Mouse (Mus musculus) midbrain, embryonic 13.5 days (tissue): ENCODE results near the gene Zfp580. TPM values are rescaled to one million over a fixed set of nuclear protein-coding genes. Genes with fewer than 3 reads are reported as not detected.
A peak's percentile ranks its signal among the peaks of the same experiment; 100 is the strongest.
"Not testable (repeated sequence)": the region's sequence is repeated elsewhere in the genome, so short reads cannot be mapped to it uniquely, and the experiment has no call there.

Experiments used
- ATAC-seq: fragments of 200-750 bp; cut with Nextera tagmentation; 2 replicates; pipeline ENCODE4 v1.8.0; 2017; ENCODE audit warnings: mild to moderate bottlenecking, moderate TSS enrichment, moderate library complexity
- H3K27ac ChIP-seq: fragments of 300-500 bp; sonication (generic); 2 replicates; pipeline ENCODE4 v1.5.1; 2015; ENCODE audit warnings: inconsistent platforms, mild to moderate bottlenecking, moderate library complexity
- H3K27me3 ChIP-seq: fragments of 300-500 bp; sonication (generic); 2 replicates; pipeline ENCODE4 v1.6.1; 2015; ENCODE audit warnings: mild to moderate bottlenecking, inconsistent platforms
- H3K36me3 ChIP-seq: fragments of 300-500 bp; sonication (generic); 2 replicates; pipeline ENCODE4 v1.6.1; 2015; ENCODE audit warnings: mild to moderate bottlenecking, inconsistent platforms
- H3K4me1 ChIP-seq: fragments of 300-500 bp; sonication (generic); replicated peaks from 2 replicates; pipeline ENCODE4 v1.6.1; 2015; ENCODE audit warnings: inconsistent platforms
- H3K4me2 ChIP-seq: fragments of 300-500 bp; sonication (generic); replicated peaks from 2 replicates; pipeline ENCODE4 v1.6.1; 2015; ENCODE audit warnings: moderate library complexity, mild to moderate bottlenecking, inconsistent platforms
- H3K4me3 ChIP-seq: fragments of 300-500 bp; sonication (generic); replicated peaks from 2 replicates; pipeline ENCODE4 v1.5.1; 2015; ENCODE audit warnings: mild to moderate bottlenecking, inconsistent platforms
- H3K9ac ChIP-seq: fragments of 300-500 bp; sonication (generic); replicated peaks from 2 replicates; pipeline ENCODE4 v1.6.1; 2015; ENCODE audit warnings: mild to moderate bottlenecking, inconsistent platforms
- H3K9me3 ChIP-seq: fragments of 300-500 bp; sonication (generic); 2 replicates; pipeline ENCODE4 v1.6.1; 2016; ENCODE audit warnings: mild to moderate bottlenecking, inconsistent platforms
- WGBS: fragments of 180-500 bp; shearing (Covaris S2); methylation state at CpG from one replicate; pipeline ENCODE4 v1.1.7; 2015; 5-methylcytosine and 5-hydroxymethylcytosine counted together
- polyA plus RNA-seq: library from polyadenylated mRNA; unstranded; fragments of >200 nt; fragmentation: Nextera tagmentation; extraction: Ambion mirVana; gene quantifications from 2 replicates; pipeline ENCODE4 v1.2.1, GENCODE M21; 2015

Zfp580 gene
- polyA plus RNA-seq, 1 experiment from 2014 or later: 72.8 TPM

DNA sequence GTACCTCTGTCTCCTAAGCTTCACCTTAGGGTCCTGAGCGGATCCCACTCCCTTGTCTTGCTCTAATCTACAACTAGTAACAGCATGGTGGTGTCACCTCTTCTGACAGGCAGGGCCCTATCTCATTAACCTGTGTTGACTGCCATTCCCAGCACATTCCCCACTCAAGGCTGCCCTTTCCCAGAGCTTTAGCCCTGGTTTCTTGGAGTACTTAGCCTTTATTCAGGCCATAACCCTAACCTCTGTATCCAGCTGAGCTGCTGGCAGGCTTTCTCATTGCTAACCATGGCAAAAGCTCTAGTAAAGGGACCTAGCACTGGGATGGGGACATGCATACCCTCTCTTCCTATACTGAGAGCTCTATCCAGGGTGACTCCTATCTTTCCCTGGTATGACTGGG is 7.3 kb downstream of the Zfp580 start:
- H3K4me2 ChIP-seq: no peak overlapping the region; the same call in 1 of the 2 replicates

GRCm38 (mm10) chr7:5059421-5059820 is 8.1 kb downstream of the Zfp580 start:
- Histone ChIP-seq H3K9me3 (no peaks in the 10 kb centered on the region), H3K4me1 (peaks cover 52% of the 10 kb centered on the region), H3K27me3 (peaks cover 43% of the 10 kb centered on the region), H3K27ac (peak overlapping the region; percentile 99), H3K4me2 (peak overlapping the region; percentile 89; the same call in 1 of the 2 replicates), H3K4me3 (no peak overlapping the region), H3K9ac (peak overlapping the region; percentile 81), H3K36me3 (no peaks in the 10 kb centered on the region)
- 93% methylated on average over 12 of the region's 12 CpGs for WGBS
- ATAC-seq: no peak

More for the DNA sequence above, 7.3 kb downstream of the Zfp580 start:
- H3K27ac ChIP-seq: no peak overlapping the region
- peaks cover 51% of the 10 kb centered on the region for H3K27me3 ChIP-seq
- peaks cover 52% of the 10 kb centered on the region for H3K4me1 ChIP-seq
- WGBS: 94% methylated on average over 1 of the region's 1 CpGs
- no peak overlapping the region for H3K9ac ChIP-seq
- no peak overlapping the region for H3K4me3 ChIP-seq
- no peak for ATAC-seq
- H3K9me3 ChIP-seq: no peaks in the 10 kb centered on the region
- H3K36me3 ChIP-seq: no peaks in the 10 kb centered on the region

- peak; percentile 14 for ATAC-seq
Measured at GRCm38 (mm10) chr7:5060239-5060731, 8.9 kb downstream of the Zfp580 start.

DNA sequence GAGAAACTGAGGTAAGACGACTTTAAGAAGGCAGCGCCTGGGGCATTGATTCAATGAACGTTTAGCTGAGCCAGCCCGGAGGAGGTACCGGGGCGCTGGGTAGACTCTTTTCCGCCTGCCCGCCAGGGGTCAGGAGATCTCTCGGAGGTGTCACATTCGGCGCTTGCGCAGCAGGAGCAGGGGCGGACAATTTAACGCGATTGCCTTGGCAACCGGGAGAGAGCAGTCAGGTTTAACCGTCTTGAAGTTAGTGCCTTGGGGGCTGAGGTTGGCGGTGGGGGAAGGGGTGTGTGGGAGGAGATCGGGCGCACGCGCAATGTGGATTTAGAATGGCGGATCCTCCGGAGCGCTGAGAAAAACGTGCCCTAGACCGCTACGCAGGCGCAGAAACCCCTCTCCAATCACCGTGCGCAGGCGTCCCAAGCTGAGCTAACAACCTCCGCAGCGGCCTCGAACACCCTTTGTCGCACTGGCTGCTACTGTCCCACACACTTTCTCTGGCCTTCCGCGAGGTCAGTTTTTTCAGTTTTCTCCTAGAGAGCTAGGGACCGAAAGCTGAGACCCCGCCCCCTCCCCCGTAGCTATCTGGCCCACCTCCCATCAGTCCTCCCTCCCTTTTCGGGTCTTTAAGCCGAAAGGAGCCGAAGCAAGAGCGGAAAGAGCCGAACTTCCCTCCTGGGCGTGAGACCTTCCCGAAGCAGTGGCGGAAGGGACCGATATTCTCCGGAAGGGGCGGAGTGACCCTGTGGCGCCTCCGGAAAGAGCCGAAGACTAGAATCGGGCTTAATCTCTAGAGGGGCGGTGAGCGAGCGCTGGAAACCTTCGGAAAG is 9.8 kb downstream of the Zfp580 start:
- Histone ChIP-seq H3K9me3 (no peaks in the 10 kb centered on the region), H3K27ac (peak overlapping the region; percentile 99), H3K4me3 (peak overlapping the region; percentile 65), H3K4me2 (peak overlapping the region; percentile 89), H3K9ac (peak overlapping the region; percentile 81), H3K4me1 (peaks cover 66% of the 10 kb centered on the region), H3K36me3 (0 out of 2 replicates have a peak, but pooled peaks cover 5% of the 10 kb centered on the region), H3K27me3 (peaks cover 26% of the 10 kb centered on the region)
- peak; percentile 88 for ATAC-seq
- WGBS: under 1% methylated on average over 60 of the region's 60 CpGs

More at GRCm38 (mm10) chr7:5060239-5060731, 8.9 kb downstream of the Zfp580 start:
- Histone ChIP-seq H3K4me1 (peaks cover 57% of the 10 kb centered on the region), H3K36me3 (no peaks in the 10 kb centered on the region), H3K9ac (peak overlapping the region; percentile 81), H3K27me3 (peaks cover 35% of the 10 kb centered on the region), H3K27ac (peak overlapping the region; percentile 99), H3K9me3 (no peaks in the 10 kb centered on the region), H3K4me3 (peak overlapping the region; percentile 65), H3K4me2 (peak overlapping the region; percentile 89)
- WGBS: 5% methylated on average over 27 of the region's 27 CpGs

DNA sequence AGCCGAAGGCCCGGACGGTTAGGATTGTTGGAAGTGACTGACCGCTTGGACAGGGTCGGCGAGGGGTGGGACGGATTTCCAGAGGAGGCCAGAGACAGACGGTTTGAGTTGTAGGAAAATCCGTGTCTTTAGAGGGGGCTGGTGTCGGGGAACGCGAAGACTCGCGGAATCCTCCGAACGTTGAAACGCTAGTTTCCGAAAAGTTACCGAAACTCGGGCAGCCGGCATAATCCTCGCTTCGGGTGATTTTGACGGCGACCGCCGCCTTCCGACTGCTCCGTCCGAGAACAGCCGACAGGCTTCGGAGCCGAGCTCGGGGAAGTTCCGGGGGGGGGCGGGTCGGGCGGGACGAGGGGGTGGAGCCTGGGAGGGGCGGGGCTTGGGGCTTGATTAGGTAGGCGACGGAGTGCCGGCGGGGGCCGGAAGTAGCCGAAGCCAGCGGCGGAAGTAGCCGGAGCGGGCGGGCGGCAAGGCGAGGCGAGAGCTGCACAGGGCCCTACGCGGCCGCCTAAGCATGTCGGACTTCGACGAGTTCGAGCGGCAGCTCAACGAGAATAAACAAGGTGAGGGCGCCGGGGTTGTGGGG is 10.5 kb downstream of the Zfp580 start, which contains the start of gene U2af2:
U2af2 (plus strand) TSS at position 370 of the 586 bp plus-strand sequence.
- Histone ChIP-seq H3K27me3 (peaks cover 20% of the 10 kb centered on the region), H3K4me3 (peak within 1 kb of the TSS; percentile 65), H3K9ac (peak within 1 kb of the TSS; percentile 81), H3K9me3 (no peaks in the 10 kb centered on the region), H3K36me3 (peaks cover 11% of the 10 kb centered on the region), H3K4me2 (peak within 1 kb of the TSS; percentile 89), H3K27ac (peak within 1 kb of the TSS; percentile 99), H3K4me1 (peaks cover 64% of the 10 kb centered on the region)
- under 1% methylated on average over 65 of the region's 65 CpGs for WGBS
- peak; percentile 73 for ATAC-seq

GRCm38 (mm10) chr7:5062360-5063001 is 11.1 kb downstream of the Zfp580 start:
- peak overlapping the region; percentile 65 for H3K4me3 ChIP-seq
- peak overlapping the region; percentile 76 for H3K9ac ChIP-seq
- H3K4me1 ChIP-seq: peaks cover 58% of the 10 kb centered on the region
- H3K9me3 ChIP-seq: no peaks in the 10 kb centered on the region
- peaks cover 17% of the 10 kb centered on the region for H3K36me3 ChIP-seq
- peak overlapping the region; percentile 89 for H3K4me2 ChIP-seq
- WGBS: under 1% methylated on average over 49 of the region's 51 CpGs
- H3K27me3 ChIP-seq: peaks cover 13% of the 10 kb centered on the region
- H3K27ac ChIP-seq: peak overlapping the region; percentile 99
- no peak; the same call in 1 of the 2 replicates for ATAC-seq

GRCm38 (mm10) chr7:5064886-5065285 is 13.5 kb downstream of the Zfp580 start:
- Histone ChIP-seq H3K4me1 (peaks cover 43% of the 10 kb centered on the region), H3K27ac (no peak overlapping the region), H3K36me3 (peaks cover 41% of the 10 kb centered on the region), H3K9me3 (no peaks in the 10 kb centered on the region), H3K9ac (no peak overlapping the region), H3K4me3 (no peak overlapping the region), H3K4me2 (no peak overlapping the region; the same call in 1 of the 2 replicates), H3K27me3 (no peaks in the 10 kb centered on the region)
- 93% methylated on average over 6 of the region's 6 CpGs for WGBS
- no peak for ATAC-seq

- Histone ChIP-seq H3K9me3 (no peaks in the 10 kb centered on the region), H3K4me1 (no peaks in the 10 kb centered on the region), H3K9ac (no peak overlapping the region), H3K27ac (no peak overlapping the region), H3K4me3 (no peak overlapping the region), H3K4me2 (no peak overlapping the region), H3K36me3 (peaks cover 96% of the 10 kb centered on the region), H3K27me3 (no peaks in the 10 kb centered on the region)
- 93% methylated on average over 1 of the region's 1 CpGs for WGBS
- no peak for ATAC-seq
Measured at GRCm38 (mm10) chr7:5073586-5073985, 22.2 kb downstream of the Zfp580 start.

GRCm38 (mm10) chr7:5074984-5075383 is 23.6 kb downstream of the Zfp580 start:
- Histone ChIP-seq H3K27me3 (no peaks in the 10 kb centered on the region), H3K9me3 (no peaks in the 10 kb centered on the region), H3K9ac (no peak overlapping the region), H3K27ac (no peak overlapping the region), H3K4me1 (peaks cover 3% of the 10 kb centered on the region), H3K4me3 (no peak overlapping the region), H3K36me3 (peaks cover 88% of the 10 kb centered on the region), H3K4me2 (no peak overlapping the region)
- no peak for ATAC-seq
- WGBS: 97% methylated on average over 5 of the region's 5 CpGs

DNA sequence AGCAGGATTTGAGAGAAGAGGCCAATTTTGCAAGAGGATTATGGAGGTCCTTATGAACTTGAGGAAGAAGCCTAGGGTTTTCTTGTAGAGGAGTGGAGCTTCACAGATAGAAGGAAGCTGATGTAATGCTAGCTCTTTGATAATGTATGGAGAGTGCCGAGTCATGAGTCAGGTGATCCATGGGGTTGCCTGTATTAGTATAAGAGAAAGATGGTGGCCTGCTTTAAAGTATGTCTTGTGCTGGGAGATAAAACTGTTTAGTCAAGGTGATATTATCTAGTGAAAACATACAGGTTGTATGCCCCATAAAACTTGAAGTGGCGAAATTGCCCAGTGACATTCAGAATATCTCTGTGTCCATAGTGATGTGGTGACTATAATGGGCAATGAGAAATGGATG is 25.6 kb downstream of the Zfp580 start:
- no peak overlapping the region for H3K27ac ChIP-seq
- no peak overlapping the region for H3K4me2 ChIP-seq
- no peak overlapping the region for H3K4me3 ChIP-seq
- no peak overlapping the region for H3K9ac ChIP-seq
- no peak for ATAC-seq
- no peaks in the 10 kb centered on the region for H3K9me3 ChIP-seq
- peaks cover 17% of the 10 kb centered on the region for H3K4me1 ChIP-seq
- H3K36me3 ChIP-seq: peaks cover 69% of the 10 kb centered on the region
- WGBS: 88% methylated on average over 2 of the region's 2 CpGs
- no peaks in the 10 kb centered on the region for H3K27me3 ChIP-seq

GRCm38 (mm10) chr7:5079365-5080009 is 28.1 kb downstream of the Zfp580 start:
- H3K4me2 ChIP-seq: peak overlapping the region; percentile 95
- H3K9ac ChIP-seq: peak overlapping the region; percentile 96; the same call in 1 of the 2 replicates
- H3K36me3 ChIP-seq: peaks cover 57% of the 10 kb centered on the region

More at GRCm38 (mm10) chr7:5079365-5080009, 28.1 kb downstream of the Zfp580 start:
- H3K27me3 ChIP-seq, H3K9me3 ChIP-seq: not testable (repeated sequence)
- Histone ChIP-seq H3K4me3 (peak overlapping the region; percentile 98), H3K4me1 (peaks cover 25% of the 10 kb centered on the region), H3K27ac (peak overlapping the region; percentile 90)
- peak; percentile 57 for ATAC-seq
- 55% methylated on average over 11 of the region's 13 CpGs for WGBS
